Mouse (Mus musculus) intestine, embryonic 15.5 days (tissue): ENCODE measurements around the gene Gm17019. TPM values are rescaled to one million over a fixed set of nuclear protein-coding genes. Genes with fewer than 3 reads are reported as not detected.

ENCODE experiments used
- polyA plus RNA-seq: library from polyadenylated mRNA; unstranded; fragments of >200 nt; fragmentation: Nextera tagmentation; extraction: Ambion mirVana; gene quantifications from 2 replicates; pipeline ENCODE4 v1.2.1, GENCODE M21; 2015

Gene Gm17019
- polyA plus RNA-seq, 1 experiment from 2014 or later: not detected

Other genes starting within 250 kb of the Gm17019 start
- not detected in 2 replicates for gene Gm9758, start 118.1 kb downstream of the Gm17019 start, polyA plus RNA-seq
- gene Speer4e, start 94.6 kb downstream of the Gm17019 start, polyA plus RNA-seq: not detected in 2 replicates
- not detected in 2 replicates for gene Gm10354, start 54.1 kb downstream of the Gm17019 start, polyA plus RNA-seq